Mouse (Mus musculus) mature B cell (primary cell): ENCODE measurements around the gene Dock10.

ENCODE experiments used
- in situ Hi-C: fragments of 300-500 bp; cut with MboI; formaldehyde crosslinking; loops from 2 replicates; pipeline ENCODE4 v1.14.3; 2019

Dock10 gene

DNA sequence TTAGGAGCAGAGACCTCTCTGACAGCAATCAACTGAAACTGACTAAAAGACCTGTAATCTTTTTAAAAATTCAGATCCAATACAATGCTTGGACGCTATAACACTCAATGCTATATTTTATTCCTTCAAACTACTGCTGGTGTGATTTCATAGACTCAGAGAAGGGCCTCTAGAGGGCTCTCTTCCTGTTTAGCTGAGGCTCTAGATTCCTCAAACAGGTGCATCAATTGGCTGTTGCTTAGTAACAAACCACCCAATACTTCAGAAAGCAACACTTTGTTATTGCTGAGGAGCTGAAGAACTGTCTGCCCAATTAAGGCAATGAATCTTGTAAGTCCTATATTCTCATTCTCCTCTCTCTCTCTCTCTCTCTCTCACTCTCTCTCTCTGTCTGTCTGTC, 30.1 kb downstream of the Dock10 start:
- in situ Hi-C loops, result loop anchor here (25.0 kb wide), 1 partner anchor 559 kb away; no protein-coding TSS in a partner anchor

DNA sequence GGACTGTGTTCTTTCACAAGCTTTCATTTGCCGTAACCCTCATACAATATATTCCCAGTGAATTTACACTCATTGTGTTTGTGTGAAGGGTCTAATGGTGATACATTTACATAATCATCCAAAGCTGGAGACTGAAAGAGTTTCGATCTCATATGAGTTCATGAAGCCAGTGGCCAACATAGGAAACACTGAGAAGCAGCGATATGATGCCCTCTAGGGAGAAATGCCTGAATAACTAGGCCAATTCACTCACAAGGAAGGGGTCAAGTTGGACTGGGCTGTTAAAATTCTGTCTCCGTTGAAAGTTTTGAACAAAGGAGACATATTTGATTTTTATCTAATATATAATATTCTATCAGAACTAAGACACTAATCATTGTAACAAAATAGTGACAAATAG, 30.9 kb downstream of the Dock10 start:
- in situ Hi-C loops, result loop anchor here (25.0 kb wide), 1 partner anchor 560 kb away; no protein-coding TSS in a partner anchor

- in situ Hi-C loops, result no loop called here
These were observed 35.7 kb downstream of the Dock10 start for GRCm38 (mm10) chr1:80722647-80723046.

DNA sequence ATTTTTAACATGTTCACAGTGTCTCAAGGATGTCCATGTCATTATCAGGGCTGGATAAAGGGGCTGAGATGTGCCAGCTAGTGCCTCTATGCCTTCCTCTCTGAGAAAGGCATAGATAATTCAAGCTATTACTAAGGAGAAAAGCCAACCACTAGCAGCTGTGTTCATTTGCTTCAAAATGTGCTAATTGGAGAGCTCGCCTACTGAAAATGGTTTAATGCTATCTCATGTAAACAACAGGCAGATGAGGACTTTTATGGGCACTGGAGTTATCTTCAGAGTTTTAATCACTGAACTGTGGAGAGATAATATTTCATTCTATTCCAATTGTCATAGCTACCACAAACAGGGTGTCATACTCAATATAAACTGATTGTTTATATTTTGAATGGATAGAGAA, 36.3 kb downstream of the Dock10 start:
- in situ Hi-C loops, result no loop called here

DNA sequence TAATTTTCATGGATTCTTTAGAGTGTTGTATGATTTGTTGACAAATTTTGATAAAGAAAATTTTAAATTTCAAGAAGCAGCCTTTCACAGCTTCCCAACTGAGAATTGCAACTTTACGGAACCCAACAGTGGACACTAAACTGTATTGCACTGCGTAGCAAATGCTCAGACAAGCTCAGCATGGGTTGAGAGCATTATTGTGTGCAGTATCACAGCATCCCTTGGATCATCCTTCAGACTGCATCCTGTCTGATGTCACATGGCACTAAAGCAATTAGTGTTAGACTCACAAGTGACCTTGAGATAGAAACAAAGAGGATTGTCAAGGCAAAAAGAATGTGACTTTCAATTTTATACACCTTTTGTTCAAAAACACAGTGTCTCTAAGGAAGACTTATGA, 37.1 kb downstream of the Dock10 start:
- in situ Hi-C loops, result no loop called here

DNA sequence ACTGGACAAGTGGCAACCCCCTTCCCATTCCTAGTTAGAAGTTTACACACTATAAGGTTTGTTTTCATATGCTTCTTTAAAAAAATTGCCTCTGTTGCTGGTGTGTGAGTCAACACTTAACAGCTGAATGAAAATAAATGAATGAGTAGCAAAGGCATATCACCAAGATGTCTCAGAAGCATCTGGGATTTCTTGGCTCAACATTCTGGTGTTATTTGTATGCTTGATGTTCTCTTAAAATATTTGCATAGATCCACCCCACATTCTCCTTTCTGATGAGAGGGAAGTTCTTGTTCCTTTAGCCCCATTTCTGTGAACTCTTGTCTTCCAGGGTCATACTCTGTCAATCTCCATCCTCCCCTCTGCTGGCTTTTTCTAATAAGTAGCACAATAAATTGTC, 38.2 kb downstream of the Dock10 start:
- in situ Hi-C loops, result no loop called here

DNA sequence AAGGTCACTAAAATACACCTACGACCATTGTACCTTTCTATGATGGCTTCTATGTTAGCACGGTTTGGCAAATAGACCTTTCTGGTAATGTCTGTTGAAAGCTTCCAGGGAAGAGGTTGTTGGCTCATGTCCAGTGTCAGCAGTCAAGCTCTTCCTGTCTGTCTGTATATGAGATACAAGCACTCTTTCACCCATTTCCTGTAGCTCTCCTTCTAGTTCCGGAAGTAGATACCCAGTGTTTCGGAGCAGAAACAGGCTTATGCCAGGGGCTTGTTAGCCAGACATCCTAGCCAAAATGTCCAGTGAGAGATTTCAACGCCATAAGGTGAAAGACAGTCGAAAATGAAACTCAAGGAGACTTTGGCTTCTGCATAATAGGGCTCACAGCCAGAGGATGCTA, 38.9 kb downstream of the Dock10 start:
- in situ Hi-C loops, result no loop called here

- in situ Hi-C loops, result no loop called here
These were observed 39.7 kb downstream of the Dock10 start for GRCm38 (mm10) chr1:80718666-80719065.

- in situ Hi-C loops, result no loop called here
These were observed 42.4 kb downstream of the Dock10 start for GRCm38 (mm10) chr1:80715917-80716316.

DNA sequence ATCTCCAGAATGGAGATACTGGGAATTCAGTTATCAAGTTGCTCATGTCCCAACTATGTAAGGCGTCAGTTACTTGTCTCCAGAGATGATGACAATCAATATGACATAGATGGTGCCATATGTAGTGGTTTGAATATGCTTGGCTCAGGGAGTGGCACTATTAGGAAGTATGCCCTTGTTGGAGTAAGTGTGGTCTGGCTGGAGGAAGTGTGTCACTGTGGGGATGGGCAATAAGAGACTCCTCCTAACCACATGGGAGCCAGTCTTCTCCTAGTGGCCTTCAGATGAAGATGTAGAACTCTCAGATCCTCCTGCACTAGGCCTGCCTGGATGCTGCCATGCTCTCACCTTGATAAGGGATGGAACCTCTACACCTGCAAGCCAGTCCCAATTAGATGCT, 44.4 kb downstream of the Dock10 start:
- in situ Hi-C loops, result no loop called here

DNA sequence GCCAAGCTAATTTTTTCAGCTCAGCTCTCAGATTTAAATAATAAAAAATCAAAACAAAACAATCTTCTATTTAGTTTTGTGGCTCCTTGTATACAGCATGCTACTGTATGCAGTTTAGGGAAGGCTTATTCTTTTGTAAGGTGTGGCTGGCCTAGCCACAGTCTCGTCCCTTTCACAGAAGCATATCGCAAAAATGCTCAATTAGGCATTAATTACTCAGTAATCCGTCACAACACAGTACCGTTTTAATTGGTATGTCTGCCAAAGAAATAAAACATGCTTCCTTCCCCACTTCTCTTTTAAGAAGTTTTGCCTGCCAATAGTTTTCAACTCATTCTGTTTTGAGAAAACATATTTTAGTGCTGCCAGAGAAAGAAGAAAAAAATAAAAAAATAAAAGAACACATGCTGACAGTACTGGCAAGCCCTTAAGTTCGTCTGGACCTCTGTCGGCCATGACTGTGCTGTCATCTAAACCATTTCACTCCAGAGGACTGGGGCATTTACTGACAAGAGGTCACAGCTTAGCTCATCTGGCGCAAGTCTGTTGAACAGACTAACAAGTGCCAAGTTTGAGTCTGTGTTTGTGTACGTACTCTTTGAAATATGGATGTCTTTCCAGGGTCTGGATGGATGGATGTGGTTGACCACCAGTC, 47.6 kb downstream of the Dock10 start:
- in situ Hi-C loops, result no loop called here

DNA sequence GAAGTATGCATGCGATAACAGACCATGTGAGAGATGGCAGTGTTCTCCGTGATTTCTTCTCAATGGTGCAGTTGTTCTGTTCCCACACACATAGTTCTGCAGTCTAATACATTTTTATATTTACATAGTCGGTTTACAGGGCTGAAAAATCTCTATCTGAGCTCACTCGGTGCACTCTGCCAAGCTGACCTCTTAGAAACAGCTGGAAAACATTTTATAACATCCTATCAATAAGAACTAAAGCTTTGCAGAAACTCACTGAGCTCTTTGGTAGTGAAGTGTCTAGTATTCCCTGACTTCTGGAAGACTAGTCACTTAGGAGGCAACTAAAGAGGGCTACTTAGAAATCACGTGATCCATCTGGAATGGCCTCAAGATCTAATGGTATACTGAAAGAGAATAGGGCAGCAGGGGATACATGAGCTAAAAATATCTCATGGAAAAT, 48.2 kb downstream of the Dock10 start:
- in situ Hi-C loops, result no loop called here

GRCm38 (mm10) chr1:80709299-80709698, 49.0 kb downstream of the Dock10 start:
- in situ Hi-C loops, result no loop called here

GRCm38 (mm10) chr1:80703279-80703678, 55.0 kb downstream of the Dock10 start:
- in situ Hi-C loops, result no loop called here

- in situ Hi-C loops, result no loop called here
These were observed 82.2 kb downstream of the Dock10 start for GRCm38 (mm10) chr1:80676004-80676673.

DNA sequence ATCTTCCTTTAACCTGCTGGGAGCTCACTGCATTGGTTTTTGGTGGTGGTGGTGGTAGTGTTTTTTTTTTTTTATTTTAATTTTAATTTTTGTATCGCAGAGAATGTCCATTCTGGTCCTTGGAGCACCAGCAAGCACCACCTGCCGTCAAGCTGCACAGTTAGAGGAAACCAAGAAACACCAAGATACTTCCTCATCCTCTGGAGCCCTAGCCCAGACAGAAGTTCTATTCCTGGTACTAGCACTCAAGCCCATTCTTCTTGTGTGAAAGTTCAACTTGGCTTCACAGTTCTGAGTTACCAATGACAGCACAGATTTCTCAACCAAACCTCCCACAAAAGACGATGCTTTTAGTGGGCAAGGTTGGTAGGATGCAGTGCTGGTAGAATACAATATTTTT, 86.6 kb downstream of the Dock10 start:
- in situ Hi-C loops, result no loop called here

- in situ Hi-C loops, result no loop called here
These were observed 87.3 kb downstream of the Dock10 start for GRCm38 (mm10) chr1:80671056-80671455.

- in situ Hi-C loops, result no loop called here
These were observed 87.9 kb downstream of the Dock10 start for GRCm38 (mm10) chr1:80670387-80670786.

DNA sequence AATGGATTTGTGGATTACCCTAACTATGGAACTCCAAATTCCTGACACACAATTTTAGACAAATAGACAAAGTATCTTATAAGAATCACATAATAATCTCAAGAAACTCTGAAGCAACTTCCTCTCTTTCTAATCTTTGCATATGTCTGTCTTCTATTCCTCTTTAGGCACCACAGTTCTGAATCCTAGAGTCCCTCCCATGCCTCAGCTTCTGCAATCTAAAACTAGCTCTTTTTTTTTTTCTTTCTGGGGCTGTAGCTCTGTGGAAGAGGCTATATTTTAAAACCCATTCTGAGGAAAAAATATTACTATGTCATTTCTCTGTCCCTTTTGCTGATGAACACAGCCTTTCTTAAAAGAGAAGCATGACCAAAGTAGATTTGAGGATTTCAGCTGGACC, 92.6 kb downstream of the Dock10 start:
- in situ Hi-C loops, result no loop called here

GRCm38 (mm10) chr1:80665161-80665560, 93.2 kb downstream of the Dock10 start:
- in situ Hi-C loops, result no loop called here

GRCm38 (mm10) chr1:80661506-80662402, 96.6 kb downstream of the Dock10 start:
- in situ Hi-C loops, result no loop called here

- in situ Hi-C loops, result no loop called here
These were observed 98.7 kb downstream of the Dock10 start for GRCm38 (mm10) chr1:80659465-80660245.
